Mouse (Mus musculus) CH12.LX (cell line): Measurements from ENCODE around the gene Hsbp1. TPM values are rescaled to one million over a fixed set of nuclear protein-coding genes. Genes with fewer than 3 reads are reported as not detected.

Source experiments
- DNase-seq: peaks from one replicate; pipeline ENCODE4 v3.0.0-alpha.2; 2013; ENCODE audit errors: extremely low read depth
- H3K27ac ChIP-seq: 2 replicates; pipeline ENCODE4 v1.5.1; 2012; ENCODE audit warnings: low read depth, mild to moderate bottlenecking, control low read depth, moderate library complexity; ENCODE audit not compliant: insufficient read depth
- H3K27me3 ChIP-seq: replicated peaks from 2 replicates; pipeline ENCODE3; 2012; ENCODE audit warnings: inconsistent platforms
- H3K36me3 ChIP-seq, 2 experiments: replicated peaks in 1 of 2; 2 replicates each; pipeline versions ENCODE3 to v1.6.1; 2012; ENCODE audit warnings: inconsistent platforms in 1 of 2, low read length in 1 of 2, mild to moderate bottlenecking in 1 of 2, mixed read lengths in 1 of 2, moderate library complexity in 1 of 2; ENCODE audit not compliant: control insufficient read depth in 1 of 2, insufficient read depth in 1 of 2
- H3K4me1 ChIP-seq, 2 experiments: 2 replicates each; pipeline ENCODE4 v1.6.1; 2012; ENCODE audit warnings: inconsistent platforms in 1 of 2, moderate library complexity in 1 of 2; ENCODE audit not compliant: insufficient read depth in 2 of 2, control insufficient read depth in 1 of 2
- H3K4me2 ChIP-seq: 2 replicates; pipeline ENCODE4 v1.6.1; 2012; ENCODE audit warnings: low read depth, mild to moderate bottlenecking, control low read depth; ENCODE audit not compliant: poor library complexity, insufficient read depth, severe bottlenecking
- H3K4me3 ChIP-seq, 3 experiments: fragments of 150-350 bp in 1 of 3; sonication (generic) in 1 of 3; replicated peaks in 1 of 3; 2 replicates each; pipeline versions ENCODE3 to v1.5.1; 2011 to 2012; ENCODE audit warnings: low read depth in 2 of 3, low read length in 2 of 3, mild to moderate bottlenecking in 2 of 3, moderate library complexity in 2 of 3, control low read depth in 1 of 3, improper control_type of control experiment in 1 of 3, inconsistent platforms in 1 of 3, mixed read lengths in 1 of 3; ENCODE audit not compliant: poor library complexity in 1 of 3
- H3K79me2 ChIP-seq: replicated peaks from 2 replicates; pipeline ENCODE4 v1.6.1; 2012; ENCODE audit warnings: mild to moderate bottlenecking, moderate library complexity; ENCODE audit not compliant: control insufficient read depth, poor library complexity, insufficient read depth, severe bottlenecking; ENCODE audit errors: extremely low read depth
- H3K9ac ChIP-seq: 2 replicates; pipeline ENCODE4 v1.6.1; 2012; ENCODE audit warnings: low read depth, mild to moderate bottlenecking, control low read depth, moderate library complexity; ENCODE audit not compliant: insufficient read depth
- H3K9me3 ChIP-seq: replicated peaks from 2 replicates; pipeline ENCODE3; 2012; ENCODE audit warnings: low read length, inconsistent platforms, mixed read lengths
- E2F4 ChIP-seq: IDR thresholded peaks from 2 replicates; pipeline ENCODE4 v1.6.1; 2011; ENCODE audit warnings: low read depth, low read length, improper control_type of control experiment; ENCODE audit not compliant: insufficient replicate concordance
- ELF1 ChIP-seq: IDR thresholded peaks from 2 replicates; pipeline ENCODE4 v1.6.1; 2014; ENCODE audit warnings: low read depth, mild to moderate bottlenecking, inconsistent platforms, low read length, improper control_type of control experiment
- JUND ChIP-seq: conservative IDR thresholded peaks from 2 replicates; pipeline ENCODE4 v1.6.1; 2011; ENCODE audit warnings: low read depth, low read length, improper control_type of control experiment
- MAFK ChIP-seq: IDR thresholded peaks from 2 replicates; pipeline ENCODE4 v1.6.1; 2011; ENCODE audit warnings: low read length, improper control_type of control experiment; ENCODE audit not compliant: insufficient replicate concordance
- MEF2A ChIP-seq: IDR thresholded peaks from 2 replicates; pipeline ENCODE4 v1.6.1; 2014; ENCODE audit warnings: low read depth, mild to moderate bottlenecking, inconsistent platforms, low read length, improper control_type of control experiment, borderline replicate concordance
- MXI1 ChIP-seq: IDR thresholded peaks from 2 replicates; pipeline ENCODE4 v1.6.1; 2011; ENCODE audit warnings: mild to moderate bottlenecking, low read depth, low read length, improper control_type of control experiment
- NRF1 ChIP-seq: IDR thresholded peaks from 2 replicates; pipeline ENCODE4 v1.6.1; 2014; ENCODE audit warnings: low read depth, mild to moderate bottlenecking, inconsistent platforms, low read length, improper control_type of control experiment, moderate library complexity
- PAX5 ChIP-seq: IDR thresholded peaks from 2 replicates; pipeline ENCODE4 v1.6.1; 2012; ENCODE audit warnings: low read length, inconsistent platforms, mixed read lengths
- RAD21 ChIP-seq: IDR thresholded peaks from 2 replicates; pipeline ENCODE4 v1.6.1; 2011; ENCODE audit warnings: low read depth, mild to moderate bottlenecking, low read length, improper control_type of control experiment, moderate library complexity
- SIN3A ChIP-seq: IDR thresholded peaks from 2 replicates; pipeline ENCODE4 v1.6.1; 2012; ENCODE audit warnings: low read length, improper control_type of control experiment, inconsistent platforms
- SMC3 ChIP-seq: IDR thresholded peaks from 2 replicates; pipeline ENCODE4 v1.6.1; 2011; ENCODE audit warnings: low read depth, low read length, improper control_type of control experiment
- USF2 ChIP-seq: conservative IDR thresholded peaks from 2 replicates; pipeline ENCODE4 v1.6.1; 2011; ENCODE audit warnings: low read depth, low read length, improper control_type of control experiment
- ZC3H11A ChIP-seq: IDR thresholded peaks from 2 replicates; pipeline ENCODE4 v1.6.1; 2012; ENCODE audit warnings: low read depth, mild to moderate bottlenecking, inconsistent platforms, low read length, improper control_type of control experiment
- ZKSCAN1 ChIP-seq: IDR thresholded peaks from 2 replicates; pipeline ENCODE4 v1.6.1; 2012; ENCODE audit warnings: low read depth, inconsistent platforms, low read length, improper control_type of control experiment, borderline replicate concordance
- ZNF384 ChIP-seq: IDR thresholded peaks from 2 replicates; pipeline ENCODE4 v1.6.1; 2012; ENCODE audit warnings: low read depth, low read length, improper control_type of control experiment, inconsistent platforms
- dilution Hi-C: fragments of 300-500 bp; cut with MboI; formaldehyde crosslinking; loops from 2 replicates; pipeline ENCODE4 v1.14.3; 2020; ENCODE audit warnings: low sequenced_read_pairs; ENCODE audit not compliant: extremely low pct_unique_long_range_greater_than_20kb, extremely low pct_ligation_motif_present
- in situ Hi-C: fragments of 300-500 bp; cut with MboI; formaldehyde crosslinking; loops from 3 replicates; pipeline ENCODE4 v1.14.3; 2019; ENCODE audit warnings: low sequenced_read_pairs, low pct_ligation_motif_present, low pct_unique_long_range_greater_than_20kb, mixed read lengths
- polyA plus RNA-seq: library from polyadenylated mRNA; unstranded; fragments of >175 nt; gene quantifications from 2 replicates; pipeline ENCODE4 v1.2.1, GENCODE M21; 2012; ENCODE audit warnings: low read depth; ENCODE audit not compliant: insufficient read length
- total RNA-seq, 2 experiments: library from RNA; depleted of rRNA; stranded (reverse); fragments of 300-350 nt in 1 of 2; fragments of >200 nt in 1 of 2; gene quantifications; 2 replicates each; pipeline ENCODE4 v1.2.3; 2012 to 2014

The Hsbp1 gene
- total and polyA plus RNA-seq, 3 experiments = 55.8 to 66.9 (median 59.0) TPM

GRCm38 (mm10) chr8:119351647-119352046 lies 7.4 kb downstream of the Hsbp1 start:
- Histone ChIP-seq H3K4me2 (no peak overlapping the region), H3K36me3 (peaks cover 33 to 50% of the 10 kb centered on the region in 2 experiments), H3K9me3 (no peaks in the 10 kb centered on the region), H3K79me2 (no peaks in the 10 kb centered on the region), H3K4me3 (no peak overlapping the region), H3K9ac (no peak overlapping the region), H3K27me3 (no peaks in the 10 kb centered on the region), H3K4me1 (peaks cover 0 to 18% of the 10 kb centered on the region in 2 experiments; a peak in 2 of 4 replicates), H3K27ac (no peak overlapping the region)
- TF ChIP-seq ELF1 = no peak
- TF ChIP-seq MEF2A = no peak
- no peak for TF ChIP-seq JUND
- no peak for TF ChIP-seq MXI1
- no peak for TF ChIP-seq SMC3
- no peak for TF ChIP-seq RAD21
- TF ChIP-seq NRF1 = no peak
- TF ChIP-seq ZKSCAN1 = no peak
- TF ChIP-seq SIN3A = no peak
- TF ChIP-seq PAX5 = no peak
- no peak for TF ChIP-seq ZNF384
- TF ChIP-seq USF2 = no peak
- TF ChIP-seq E2F4 = no peak
- TF ChIP-seq MAFK = no peak
- dilution Hi-C loops = no loop called here
- no peak for DNase-seq
- in situ Hi-C loops = no loop called here

- Histone ChIP-seq H3K27ac (no peak overlapping the region), H3K4me2 (no peak overlapping the region), H3K4me1 (peaks cover 0 to 5% of the 10 kb centered on the region in 2 experiments; a peak in 1 of 4 replicates), H3K9me3 (no peaks in the 10 kb centered on the region), H3K4me3 (no peak overlapping the region), H3K9ac (no peak overlapping the region), H3K27me3 (no peaks in the 10 kb centered on the region), H3K79me2 (no peaks in the 10 kb centered on the region), H3K36me3 (peaks cover 18 to 35% of the 10 kb centered on the region in 2 experiments)
- no peak for DNase-seq
- in situ Hi-C loops = no loop called here
- dilution Hi-C loops = no loop called here
- no peak for TF ChIP-seq PAX5
- TF ChIP-seq RAD21 = no peak
- TF ChIP-seq ELF1 = no peak
- no peak for TF ChIP-seq JUND
- no peak for TF ChIP-seq ZC3H11A
Observed at GRCm38 (mm10) chr8:119352977-119353658, 8.8 kb downstream of the Hsbp1 start.
